Mouse (Mus musculus): Measurements from ENCODE around the gene Cd82.
A peak's percentile ranks its signal among the peaks of the same experiment; 100 is the strongest.

Cd82 gene

DNA sequence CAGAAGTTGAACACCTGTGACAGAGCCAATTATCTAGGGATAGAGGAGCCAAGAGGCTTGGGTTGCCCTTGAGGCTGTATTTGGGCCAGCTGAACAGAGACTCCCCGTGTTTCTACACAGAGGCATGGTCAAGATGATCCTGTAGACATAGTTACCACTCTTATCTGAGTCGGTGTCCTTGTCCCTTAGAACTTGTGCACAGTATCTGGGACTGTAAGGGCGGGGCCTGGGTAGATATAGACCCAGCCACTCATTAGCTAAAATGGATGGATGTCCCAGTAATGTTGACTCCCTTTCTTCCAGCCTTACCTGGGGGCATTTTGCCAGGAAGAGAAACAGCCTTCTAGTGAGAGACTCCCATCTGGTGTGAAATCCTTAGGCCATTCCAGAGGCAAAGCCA, 3.4 kb upstream of the Cd82 start:
- no peak for DNase-seq (ENCODE audit: low read depth, low spot score)

DNA sequence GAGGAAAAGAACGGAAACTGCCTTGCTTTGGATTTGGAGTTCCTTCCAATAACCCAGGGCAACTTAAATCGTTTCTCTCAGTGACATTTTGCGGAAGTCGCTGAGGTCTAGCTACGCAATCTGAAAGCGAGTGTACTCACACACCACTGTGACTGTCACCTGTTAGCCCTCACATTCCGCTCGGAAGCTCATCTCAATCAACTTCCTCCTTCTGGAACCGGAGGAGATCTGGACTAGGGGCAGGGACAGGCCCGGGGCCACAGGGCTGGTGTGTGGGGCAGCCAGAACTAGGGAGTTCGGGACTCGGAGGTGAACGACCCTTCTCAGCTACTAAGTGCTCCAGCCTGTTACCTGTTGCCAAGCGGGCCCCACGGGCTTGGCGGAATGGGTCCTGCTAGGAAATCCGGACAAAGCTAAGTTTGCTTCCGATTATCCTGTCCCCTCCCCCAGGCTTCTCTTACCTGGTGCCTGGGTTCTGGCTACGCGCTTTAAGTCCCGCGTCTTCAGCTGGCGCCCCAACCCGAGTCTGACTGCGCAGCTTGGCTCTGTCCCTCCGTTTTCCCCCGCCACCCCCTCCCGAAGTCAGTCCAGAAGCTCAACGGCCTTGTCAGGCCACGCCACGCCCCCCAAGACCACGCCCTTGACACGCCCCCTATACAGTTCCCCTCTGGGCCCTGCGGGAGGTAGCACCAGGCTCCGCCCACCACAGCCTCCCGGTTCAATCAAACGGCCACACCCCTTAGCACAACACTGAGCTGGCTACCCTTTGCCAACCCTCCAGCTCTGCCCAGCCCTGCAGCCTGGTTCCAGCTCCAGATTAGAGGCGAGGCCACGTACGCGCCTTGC, 848 bp downstream of the Cd82 start:
- peak; percentile 92 for DNase-seq (ENCODE audit: low read depth, low spot score)

DNA sequence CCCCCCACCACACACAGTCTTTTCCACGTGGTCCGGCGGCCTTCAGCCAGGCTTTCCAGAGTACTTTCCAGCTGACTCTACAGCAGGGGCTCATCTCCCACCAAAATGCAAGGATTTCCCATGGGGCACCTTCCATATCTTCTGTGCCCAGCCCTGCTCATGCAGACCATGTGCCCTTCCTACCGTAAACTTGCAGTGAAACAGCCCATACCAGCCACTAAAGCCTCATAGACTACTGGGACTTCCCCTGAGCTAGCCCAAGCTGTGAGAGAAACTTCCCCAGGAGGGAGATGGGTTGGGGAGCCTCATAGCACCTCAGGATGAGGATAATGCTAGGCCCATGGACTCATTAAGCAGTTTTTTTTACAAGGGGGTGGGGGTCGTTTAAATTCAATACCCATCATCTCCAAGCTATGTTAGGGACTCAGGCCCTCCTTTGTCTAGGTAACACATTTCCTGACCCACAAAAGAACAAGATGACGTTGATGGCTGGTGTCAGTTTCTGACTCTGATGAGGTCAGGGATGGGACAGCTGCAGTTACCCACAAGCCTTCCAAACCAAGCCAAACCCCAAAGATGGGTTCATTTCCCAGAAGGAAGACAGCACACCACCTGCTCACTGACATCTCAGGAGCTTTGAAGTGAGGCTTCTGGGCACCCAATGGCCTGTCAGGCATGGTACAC, 2.0 kb downstream of the Cd82 start:
- DNase-seq (ENCODE audit: low read depth, low spot score), result no peak

DNA sequence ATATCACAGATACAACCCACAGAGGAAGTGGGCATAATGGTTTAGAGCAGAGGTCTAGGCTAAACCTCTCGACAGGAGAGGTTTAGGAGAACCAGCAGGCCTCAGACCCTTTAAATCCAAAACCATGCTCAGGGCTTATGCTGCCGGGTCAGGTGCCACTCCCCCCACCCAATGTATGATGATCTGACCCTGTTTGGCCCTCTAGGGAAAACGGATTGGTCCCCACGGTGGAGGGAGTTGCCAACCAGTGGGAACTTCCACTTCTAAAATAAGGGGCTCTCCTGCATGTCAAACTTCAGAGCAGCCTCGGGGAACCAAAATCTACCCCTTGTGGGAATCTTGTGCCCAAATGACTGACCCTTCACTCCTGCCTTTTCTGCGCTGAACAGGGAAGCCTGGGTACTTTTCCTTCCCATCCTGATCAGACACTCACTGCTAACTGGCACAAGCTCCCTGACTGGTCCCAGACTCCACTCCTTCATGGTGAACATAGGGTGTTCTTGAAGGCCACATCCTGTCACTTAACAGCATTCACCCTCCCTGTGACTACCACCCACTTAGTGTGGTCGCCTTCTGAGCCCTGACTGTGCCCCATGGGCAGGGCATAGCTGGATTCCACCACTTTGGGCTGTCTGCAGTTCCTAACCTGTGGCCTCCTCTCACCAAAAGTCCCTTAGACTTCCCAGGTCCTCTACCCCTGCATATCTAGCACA, 3.6 kb downstream of the Cd82 start:
- no peak for DNase-seq (ENCODE audit: low read depth, low spot score)

- DNase-seq (ENCODE audit: low read depth, low spot score), result no peak
Measured at GRCm38 (mm10) chr2:93458332-93459207, 4.4 kb downstream of the Cd82 start.

GRCm38 (mm10) chr2:93457426-93458130, 5.4 kb downstream of the Cd82 start:
- no peak for DNase-seq (ENCODE audit: low read depth, low spot score)

GRCm38 (mm10) chr2:93456140-93456539, 6.8 kb downstream of the Cd82 start:
- no peak for DNase-seq (ENCODE audit: low read depth, low spot score)

GRCm38 (mm10) chr2:93454817-93455591, 7.9 kb downstream of the Cd82 start:
- no peak for DNase-seq (ENCODE audit: low read depth, low spot score)

- no peak for DNase-seq (ENCODE audit: low read depth, low spot score)
Measured at GRCm38 (mm10) chr2:93454334-93454733, 8.6 kb downstream of the Cd82 start.

GRCm38 (mm10) chr2:93453046-93453445, 9.9 kb downstream of the Cd82 start:
- no peak for DNase-seq (ENCODE audit: low read depth, low spot score)

- no peak for DNase-seq (ENCODE audit: low read depth, low spot score)
Measured at GRCm38 (mm10) chr2:93452506-93452905, 10.4 kb downstream of the Cd82 start.

- DNase-seq (ENCODE audit: low read depth, low spot score), result no peak
Measured at GRCm38 (mm10) chr2:93452057-93452456, 10.9 kb downstream of the Cd82 start.

DNA sequence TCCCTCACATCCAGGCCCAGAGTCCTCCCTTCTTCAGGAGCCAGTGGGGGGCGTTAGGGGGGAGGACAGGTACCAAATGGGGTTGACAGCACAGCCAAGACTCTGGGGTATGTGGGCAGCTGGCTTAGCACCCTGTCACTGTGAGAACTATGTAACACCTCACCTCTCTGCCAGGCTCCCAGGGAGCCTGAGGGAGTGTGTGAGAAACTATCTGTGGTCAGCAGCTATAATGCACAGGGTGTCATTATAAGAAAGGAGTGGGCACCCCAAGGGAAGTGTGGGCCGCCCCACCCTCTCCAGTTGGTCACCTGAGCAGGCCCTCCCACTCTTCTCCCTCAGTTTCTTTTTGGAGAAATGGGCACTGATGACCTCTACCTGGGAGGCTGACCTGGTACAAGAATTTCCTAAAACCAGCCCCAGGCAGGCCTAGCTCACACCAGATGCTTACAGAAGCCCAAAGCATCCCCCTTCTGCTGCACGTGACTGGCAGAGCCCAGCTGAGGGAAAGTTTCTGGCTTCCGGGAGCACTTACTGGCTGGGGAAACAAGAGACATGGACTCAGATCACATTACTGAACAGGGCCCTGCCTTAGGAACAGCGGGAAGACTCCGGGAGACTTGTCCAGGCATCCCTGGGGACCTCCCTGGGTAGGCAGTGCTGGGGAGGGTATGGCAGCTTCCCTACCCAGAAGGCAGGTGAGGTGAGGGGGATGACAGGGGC, 11.6 kb downstream of the Cd82 start:
- no peak for DNase-seq (ENCODE audit: low read depth, low spot score)

- DNase-seq (ENCODE audit: low read depth, low spot score), result no peak
Measured at GRCm38 (mm10) chr2:93450695-93451094, 12.2 kb downstream of the Cd82 start.

DNA sequence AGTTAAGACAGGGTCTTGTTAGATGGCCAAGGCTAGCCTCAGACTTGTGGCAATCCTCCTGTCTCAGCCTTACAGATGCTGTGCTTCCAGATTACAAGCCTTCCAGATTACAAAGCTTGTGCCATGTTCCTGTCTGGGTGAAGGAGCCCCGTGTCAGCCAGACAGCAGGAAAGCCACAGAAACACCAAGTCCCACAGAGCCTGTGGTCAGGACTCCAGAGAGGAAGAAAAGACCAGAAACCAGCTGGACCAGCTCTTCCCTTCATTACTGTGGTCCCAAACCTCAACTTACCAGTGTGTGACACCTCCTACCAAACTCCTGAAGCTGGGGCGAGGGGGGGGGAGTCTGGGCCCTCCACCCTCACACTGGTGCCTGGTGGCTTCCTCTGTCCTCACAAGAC, 13.3 kb downstream of the Cd82 start:
- no peak for DNase-seq (ENCODE audit: low read depth, low spot score)

GRCm38 (mm10) chr2:93448774-93449173, 14.2 kb downstream of the Cd82 start:
- no peak for DNase-seq (ENCODE audit: low read depth, low spot score)

- DNase-seq (ENCODE audit: low read depth, low spot score), result no peak
Measured at GRCm38 (mm10) chr2:93447500-93448249, 15.3 kb downstream of the Cd82 start.

GRCm38 (mm10) chr2:93446606-93447353, 16.2 kb downstream of the Cd82 start:
- DNase-seq (ENCODE audit: low read depth, low spot score), result no peak

All from mesoderm, embryonic 11.5 days (tissue).